Mouse (Mus musculus): ENCODE measurements around the gene Cdh26.

DNA sequence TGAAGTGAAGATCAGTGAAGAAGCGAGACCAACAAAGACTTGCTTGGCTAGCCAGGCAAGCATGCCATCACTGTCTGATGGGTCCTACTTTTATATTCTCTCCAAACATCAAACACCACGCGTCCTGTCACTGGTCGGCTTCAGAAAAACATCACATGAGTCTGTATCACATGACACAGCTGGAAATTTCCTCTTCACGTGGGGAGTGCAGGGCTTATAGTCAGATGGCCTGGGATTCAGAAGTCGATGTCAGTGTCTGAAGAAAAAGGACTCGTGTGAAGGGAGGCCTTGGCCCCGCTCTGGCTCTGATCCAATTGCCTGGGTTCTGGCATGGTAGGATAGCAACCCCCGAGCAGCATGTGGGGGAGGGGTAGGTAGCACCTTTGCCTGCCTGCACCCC is 86.6 kb downstream of the Cdh26 start:
- TF ChIP-seq CTCF (conservative IDR thresholded peaks at IDR 0.05; ENCODE audit: insufficient read depth, insufficient read length, low read depth, low read length) = no peak
- no peak for TF ChIP-seq POLR2A (IDR thresholded peaks at IDR 0.05; ENCODE audit: low read depth, low read length)

Measured in kidney, adult 2 months (tissue).